Mouse (Mus musculus) lung, adult 2 months (tissue): ENCODE measurements at regions not wholly inside any gene's neighbourhood (a gene's known extent, or its start where the extent isn't known, plus 50 kb on each side); places are given as distances from the start of the nearest gene placed in this dataset.

Experiments used
- CTCF ChIP-seq: fragments of 200-500 bp; IDR thresholded peaks from 2 replicates; pipeline ENCODE4 v1.5.1; 2011; ENCODE audit warnings: mild to moderate bottlenecking, low read length, control low read depth; ENCODE audit not compliant: insufficient read depth
- POLR2A ChIP-seq: fragments of 200-500 bp; IDR thresholded peaks from 2 replicates; pipeline ENCODE4 v1.6.1; 2011; ENCODE audit warnings: low read depth, mild to moderate bottlenecking, control low read depth, low read length, borderline replicate concordance; ENCODE audit errors: extremely low read depth

- TF ChIP-seq CTCF (no peak), POLR2A (no peak)
These were observed 53.4 kb upstream of the Sipa1l1 start for GRCm38 (mm10) chr12:82115766-82116165.
